Mouse (Mus musculus) heart, embryonic 10.5 days (tissue): ENCODE results near the gene Sf3a2. TPM values are rescaled to one million over a fixed set of nuclear protein-coding genes. Genes with fewer than 3 reads are reported as not detected.

ENCODE experiments used
- DNase-seq: peaks from one replicate; pipeline ENCODE4 v3.0.0-alpha.2; 2017; ENCODE audit warnings: low spot score
- H3K27ac ChIP-seq: fragments of 300-500 bp; sonication (generic); 2 replicates; pipeline ENCODE4 v1.5.1; 2016; ENCODE audit warnings: mild to moderate bottlenecking
- H3K27me3 ChIP-seq: fragments of 300-500 bp; sonication (generic); 2 replicates; pipeline ENCODE4 v1.6.1; 2016; ENCODE audit warnings: mild to moderate bottlenecking; ENCODE audit not compliant: poor library complexity, insufficient read depth, severe bottlenecking
- H3K36me3 ChIP-seq: fragments of 300-500 bp; sonication (generic); 2 replicates; pipeline ENCODE4 v1.6.1; 2016; ENCODE audit warnings: mild to moderate bottlenecking, moderate library complexity
- H3K4me1 ChIP-seq: fragments of 300-500 bp; sonication (generic); 2 replicates; pipeline ENCODE4 v1.6.1; 2016; ENCODE audit warnings: mild to moderate bottlenecking
- H3K4me3 ChIP-seq: fragments of 300-500 bp; sonication (generic); 2 replicates; pipeline ENCODE4 v1.5.1; 2016; ENCODE audit warnings: mild to moderate bottlenecking, moderate library complexity
- H3K9me3 ChIP-seq: fragments of 300-500 bp; sonication (generic); 2 replicates; pipeline ENCODE4 v1.6.1; 2016; ENCODE audit warnings: mild to moderate bottlenecking, moderate library complexity
- WGBS: fragments of 180-500 bp; shearing (Covaris S2); methylation state at CpG from one replicate; pipeline ENCODE4 v1.1.7; 2016; 5-methylcytosine and 5-hydroxymethylcytosine counted together
- polyA plus RNA-seq: library from polyadenylated mRNA; unstranded; fragments of >200 nt; fragmentation: Nextera tagmentation; extraction: Ambion mirVana; gene quantifications from 2 replicates; pipeline ENCODE4 v1.2.1, GENCODE M21; 2016

Gene Sf3a2
- polyA plus RNA-seq, 1 experiment from 2014 or later: 84.1 TPM

- WGBS: 95% methylated on average over 2 of the region's 2 CpGs
- Histone ChIP-seq H3K9me3 (no peaks in the 10 kb centered on the region), H3K36me3 (peaks cover 100% of the 10 kb centered on the region), H3K27ac (no peak overlapping the region), H3K27me3 (no peaks in the 10 kb centered on the region), H3K4me1 (no peaks in the 10 kb centered on the region), H3K4me3 (no peak overlapping the region)
- no peak for DNase-seq
These were observed 13.7 kb upstream of the Sf3a2 start for GRCm38 (mm10) chr10:80784302-80784701.

- no peak for DNase-seq
- Histone ChIP-seq H3K4me1 (no peaks in the 10 kb centered on the region), H3K9me3 (no peaks in the 10 kb centered on the region), H3K4me3 (no peak overlapping the region), H3K27me3 (no peaks in the 10 kb centered on the region), H3K27ac (no peak overlapping the region), H3K36me3 (peaks cover 98% of the 10 kb centered on the region)
- WGBS: 90% methylated on average over 12 of the region's 12 CpGs
These were observed 13.1 kb upstream of the Sf3a2 start for GRCm38 (mm10) chr10:80784871-80785270.

GRCm38 (mm10) chr10:80785963-80786362 is 12.0 kb upstream of the Sf3a2 start:
- H3K9me3 ChIP-seq: no peaks in the 10 kb centered on the region
- H3K4me3 ChIP-seq: no peak overlapping the region; the same call in 1 of the 2 replicates
- no peak overlapping the region for H3K27ac ChIP-seq
- H3K4me1 ChIP-seq: peaks cover 7% of the 10 kb centered on the region
- no peak for DNase-seq
- WGBS: 91% methylated on average over 11 of the region's 11 CpGs
- no peaks in the 10 kb centered on the region for H3K27me3 ChIP-seq
- H3K36me3 ChIP-seq: peaks cover 98% of the 10 kb centered on the region

GRCm38 (mm10) chr10:80787517-80787916 is 10.5 kb upstream of the Sf3a2 start:
- peaks cover 98% of the 10 kb centered on the region for H3K36me3 ChIP-seq
- 74% methylated on average over 2 of the region's 2 CpGs for whole genome bisulfite sequencing
- no peaks in the 10 kb centered on the region for H3K27me3 ChIP-seq
- no peak overlapping the region for H3K4me3 ChIP-seq
- DNase-seq: no peak
- peaks cover 22% of the 10 kb centered on the region for H3K4me1 ChIP-seq
- H3K9me3 ChIP-seq: no peaks in the 10 kb centered on the region
- H3K27ac ChIP-seq: no peak overlapping the region

- H3K4me3 ChIP-seq: no peak overlapping the region
- peaks cover 98% of the 10 kb centered on the region for H3K36me3 ChIP-seq
- no peaks in the 10 kb centered on the region for H3K9me3 ChIP-seq
- 85% methylated on average over 19 of the region's 19 CpGs for WGBS
- no peaks in the 10 kb centered on the region for H3K27me3 ChIP-seq
- DNase-seq: no peak
- H3K4me1 ChIP-seq: peaks cover 28% of the 10 kb centered on the region
- peak overlapping the region; percentile 57 for H3K27ac ChIP-seq
These were observed 7.1 kb upstream of the Sf3a2 start for GRCm38 (mm10) chr10:80790761-80791404.

- Histone ChIP-seq H3K9me3 (no peaks in the 10 kb centered on the region), H3K4me3 (peak overlapping the region; percentile 3; the same call in 1 of the 2 replicates), H3K27ac (peak overlapping the region; percentile 65), H3K27me3 (no peaks in the 10 kb centered on the region), H3K36me3 (peaks cover 98% of the 10 kb centered on the region), H3K4me1 (peaks cover 36% of the 10 kb centered on the region)
- 67% methylated on average over 33 of the region's 33 CpGs for WGBS
- peak; percentile 86 for DNase-seq
These were observed 6.4 kb upstream of the Sf3a2 start for GRCm38 (mm10) chr10:80791476-80792174.

GRCm38 (mm10) chr10:80792175-80793032 is 5.6 kb upstream of the Sf3a2 start:
- Histone ChIP-seq H3K27ac (peak overlapping the region; percentile 65), H3K4me1 (peaks cover 43% of the 10 kb centered on the region), H3K27me3 (no peaks in the 10 kb centered on the region), H3K4me3 (peak overlapping the region; percentile 3; the same call in 1 of the 2 replicates), H3K9me3 (no peaks in the 10 kb centered on the region), H3K36me3 (peaks cover 92% of the 10 kb centered on the region)
- no peak for DNase-seq
- 76% methylated on average over 41 of the region's 41 CpGs for WGBS

- H3K9me3 ChIP-seq: no peaks in the 10 kb centered on the region
- H3K27me3 ChIP-seq: no peaks in the 10 kb centered on the region
- 90% methylated on average over 13 of the region's 13 CpGs for WGBS
- no peak for DNase-seq
- no peak overlapping the region for H3K4me3 ChIP-seq
- H3K27ac ChIP-seq: no peak overlapping the region
- H3K4me1 ChIP-seq: peaks cover 43% of the 10 kb centered on the region
- H3K36me3 ChIP-seq: peaks cover 84% of the 10 kb centered on the region
These were observed 4.8 kb upstream of the Sf3a2 start for GRCm38 (mm10) chr10:80793033-80793784.

- H3K9me3 ChIP-seq: no peaks in the 10 kb centered on the region
- H3K4me3 ChIP-seq: no peak overlapping the region
- no peaks in the 10 kb centered on the region for H3K27me3 ChIP-seq
- 86% methylated on average over 4 of the region's 4 CpGs for WGBS
- DNase-seq: no peak
- H3K27ac ChIP-seq: no peak overlapping the region
- peaks cover 78% of the 10 kb centered on the region for H3K36me3 ChIP-seq
- H3K4me1 ChIP-seq: peaks cover 43% of the 10 kb centered on the region
These were observed 4.2 kb upstream of the Sf3a2 start for GRCm38 (mm10) chr10:80793803-80794202.

GRCm38 (mm10) chr10:80794750-80795149 is 3.2 kb upstream of the Sf3a2 start:
- WGBS: 87% methylated on average over 8 of the region's 8 CpGs
- H3K36me3 ChIP-seq: peaks cover 69% of the 10 kb centered on the region
- no peak overlapping the region for H3K4me3 ChIP-seq

GRCm38 (mm10) chr10:80796307-80796848 is 1.6 kb upstream of the Sf3a2 start:
- no peak overlapping the region for H3K27ac ChIP-seq
- no peaks in the 10 kb centered on the region for H3K9me3 ChIP-seq
- 78% methylated on average over 9 of the region's 9 CpGs for WGBS
- H3K4me3 ChIP-seq: peak overlapping the region; percentile 93
- H3K36me3 ChIP-seq: peaks cover 67% of the 10 kb centered on the region
- H3K4me1 ChIP-seq: peaks cover 47% of the 10 kb centered on the region
- no peaks in the 10 kb centered on the region for H3K27me3 ChIP-seq
- no peak for DNase-seq

More at GRCm38 (mm10) chr10:80794750-80795149, 3.2 kb upstream of the Sf3a2 start:
- Histone ChIP-seq H3K27me3 (no peaks in the 10 kb centered on the region), H3K27ac (0 out of 2 replicates have a peak overlapping the region, but pooled peaks have one; percentile 7), H3K9me3 (no peaks in the 10 kb centered on the region), H3K4me1 (peaks cover 48% of the 10 kb centered on the region)
- no peak for DNase-seq
